Mouse (Mus musculus): ENCODE results near the gene Itsn1. TPM values are rescaled to one million over a fixed set of nuclear protein-coding genes. Genes with fewer than 3 reads are reported as not detected.

Itsn1 gene
- polyA plus RNA-seq, 1 experiment: 12.9 TPM

- Histone ChIP-seq H3K27me3 (ENCODE audit: control insufficient read depth, insufficient read depth, low read length) (peaks cover 4% of the 10 kb centered on the region; the same call in 1 of the 2 replicates), H3K4me1 (replicated peaks; ENCODE audit: control insufficient read depth, insufficient read depth, low read length) (peaks cover 8% of the 10 kb centered on the region), H3K4me3 (ENCODE audit: control insufficient read depth, insufficient read depth, low read length) (no peak overlapping the region), H3K36me3 (ENCODE audit: control insufficient read depth, insufficient read depth, low read length) (no peaks in the 10 kb centered on the region), H3K27ac (ENCODE audit: control insufficient read depth, insufficient read depth, low read length) (no peak overlapping the region)
- TF ChIP-seq CTCF (IDR thresholded peaks at IDR 0.05; ENCODE audit: borderline replicate concordance, control insufficient read depth, extremely low read depth, insufficient read depth, low read length, poor library complexity): no peak
- WGBS: 68% methylated on average over 7 of the region's 7 CpGs
- no peak for DNase-seq
These were observed 65.2 kb downstream of the Itsn1 start for GRCm38 (mm10) chr16:91794306-91794705.

DNA sequence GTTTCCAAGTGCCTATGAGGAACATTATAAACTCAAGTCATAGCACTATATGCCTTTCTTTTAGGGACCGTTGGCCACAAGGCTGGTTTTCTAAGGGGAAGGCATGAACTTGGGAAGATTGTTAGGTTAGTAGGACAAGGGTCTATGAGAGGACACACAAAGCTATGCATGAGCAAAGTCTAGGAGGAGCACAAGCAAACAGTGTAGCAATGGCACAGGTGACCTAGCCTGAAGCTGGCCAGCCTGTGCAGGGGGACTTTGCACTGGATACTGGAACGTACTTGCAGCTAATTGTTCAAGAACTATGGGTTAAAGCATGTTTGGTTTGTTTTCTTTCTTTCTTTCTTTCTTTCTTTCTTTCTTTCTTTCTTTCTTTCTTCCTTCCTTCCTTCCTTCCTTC lies 66.0 kb downstream of the Itsn1 start:
- H3K36me3 ChIP-seq (ENCODE audit: control insufficient read depth, insufficient read depth, low read length): no peaks in the 10 kb centered on the region
- H3K4me1 ChIP-seq (replicated peaks; ENCODE audit: control insufficient read depth, insufficient read depth, low read length): peaks cover 3% of the 10 kb centered on the region
- H3K27ac ChIP-seq (ENCODE audit: control insufficient read depth, insufficient read depth, low read length): no peak overlapping the region
- peaks cover 4% of the 10 kb centered on the region; the same call in 1 of the 2 replicates for H3K27me3 ChIP-seq (ENCODE audit: control insufficient read depth, insufficient read depth, low read length)
- WGBS: 73% methylated on average over 2 of the region's 2 CpGs
- no peak for TF ChIP-seq CTCF (IDR thresholded peaks at IDR 0.05; ENCODE audit: borderline replicate concordance, control insufficient read depth, extremely low read depth, insufficient read depth, low read length, poor library complexity)
- TF ChIP-seq POLR2A (IDR thresholded peaks at IDR 0.05; ENCODE audit: control insufficient read depth, extremely low read depth, insufficient read depth, low read length, poor library complexity): no peak
- no peak overlapping the region for H3K4me3 ChIP-seq (ENCODE audit: control insufficient read depth, insufficient read depth, low read length)
- DNase-seq: no peak

- 57% methylated on average over 9 of the region's 9 CpGs for WGBS
- no peaks in the 10 kb centered on the region for H3K36me3 ChIP-seq (ENCODE audit: control insufficient read depth, insufficient read depth, low read length)
- H3K4me1 ChIP-seq (replicated peaks; ENCODE audit: control insufficient read depth, insufficient read depth, low read length): no peaks in the 10 kb centered on the region
- TF ChIP-seq CTCF (IDR thresholded peaks at IDR 0.05; ENCODE audit: borderline replicate concordance, control insufficient read depth, extremely low read depth, insufficient read depth, low read length, poor library complexity) (no peak), POLR2A (IDR thresholded peaks at IDR 0.05; ENCODE audit: control insufficient read depth, extremely low read depth, insufficient read depth, low read length, poor library complexity) (no peak)
- peaks cover 4% of the 10 kb centered on the region; the same call in 1 of the 2 replicates for H3K27me3 ChIP-seq (ENCODE audit: control insufficient read depth, insufficient read depth, low read length)
- no peak overlapping the region for H3K27ac ChIP-seq (ENCODE audit: control insufficient read depth, insufficient read depth, low read length)
- no peak overlapping the region for H3K4me3 ChIP-seq (ENCODE audit: control insufficient read depth, insufficient read depth, low read length)
- DNase-seq: no peak
These were observed 66.5 kb downstream of the Itsn1 start for GRCm38 (mm10) chr16:91795606-91796005.

DNA sequence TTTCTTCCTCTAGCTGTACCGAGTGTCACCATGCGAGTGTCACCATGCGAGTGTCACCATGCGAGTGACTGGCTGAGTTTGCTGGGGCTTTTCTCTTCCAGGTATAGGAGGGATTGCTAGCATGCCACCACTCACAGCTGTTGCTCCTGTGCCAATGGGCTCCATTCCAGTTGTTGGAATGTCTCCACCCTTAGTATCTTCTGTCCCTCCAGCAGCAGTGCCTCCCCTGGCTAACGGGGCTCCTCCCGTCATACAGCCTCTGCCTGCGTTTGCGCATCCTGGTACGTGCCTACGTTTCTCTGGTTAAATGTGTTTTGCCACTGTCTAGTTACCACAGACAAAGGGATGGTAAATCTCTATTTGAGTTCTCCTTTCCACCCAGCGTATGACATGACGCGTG lies 72.3 kb downstream of the Itsn1 start:
- no peaks in the 10 kb centered on the region for H3K27me3 ChIP-seq (ENCODE audit: control insufficient read depth, insufficient read depth, low read length)
- WGBS: 93% methylated on average over 13 of the region's 13 CpGs
- no peaks in the 10 kb centered on the region for H3K4me1 ChIP-seq (replicated peaks; ENCODE audit: control insufficient read depth, insufficient read depth, low read length)
- TF ChIP-seq CTCF (IDR thresholded peaks at IDR 0.05; ENCODE audit: borderline replicate concordance, control insufficient read depth, extremely low read depth, insufficient read depth, low read length, poor library complexity): no peak
- no peak for TF ChIP-seq POLR2A (IDR thresholded peaks at IDR 0.05; ENCODE audit: control insufficient read depth, extremely low read depth, insufficient read depth, low read length, poor library complexity)
- H3K36me3 ChIP-seq (ENCODE audit: control insufficient read depth, insufficient read depth, low read length): no peaks in the 10 kb centered on the region
- DNase-seq: no peak
- H3K4me3 ChIP-seq (ENCODE audit: control insufficient read depth, insufficient read depth, low read length): no peak overlapping the region
- no peak overlapping the region for H3K27ac ChIP-seq (ENCODE audit: control insufficient read depth, insufficient read depth, low read length)

GRCm38 (mm10) chr16:91802461-91803062 lies 73.5 kb downstream of the Itsn1 start:
- no peak overlapping the region for H3K27ac ChIP-seq (ENCODE audit: control insufficient read depth, insufficient read depth, low read length)
- no peaks in the 10 kb centered on the region for H3K36me3 ChIP-seq (ENCODE audit: control insufficient read depth, insufficient read depth, low read length)
- no peak overlapping the region for H3K4me3 ChIP-seq (ENCODE audit: control insufficient read depth, insufficient read depth, low read length)
- no peaks in the 10 kb centered on the region for H3K27me3 ChIP-seq (ENCODE audit: control insufficient read depth, insufficient read depth, low read length)
- TF ChIP-seq POLR2A (IDR thresholded peaks at IDR 0.05; ENCODE audit: control insufficient read depth, extremely low read depth, insufficient read depth, low read length, poor library complexity) (no peak), CTCF (IDR thresholded peaks at IDR 0.05; ENCODE audit: borderline replicate concordance, control insufficient read depth, extremely low read depth, insufficient read depth, low read length, poor library complexity) (no peak)
- no peak for DNase-seq
- no peaks in the 10 kb centered on the region for H3K4me1 ChIP-seq (replicated peaks; ENCODE audit: control insufficient read depth, insufficient read depth, low read length)
- 89% methylated on average over 5 of the region's 5 CpGs for WGBS

DNA sequence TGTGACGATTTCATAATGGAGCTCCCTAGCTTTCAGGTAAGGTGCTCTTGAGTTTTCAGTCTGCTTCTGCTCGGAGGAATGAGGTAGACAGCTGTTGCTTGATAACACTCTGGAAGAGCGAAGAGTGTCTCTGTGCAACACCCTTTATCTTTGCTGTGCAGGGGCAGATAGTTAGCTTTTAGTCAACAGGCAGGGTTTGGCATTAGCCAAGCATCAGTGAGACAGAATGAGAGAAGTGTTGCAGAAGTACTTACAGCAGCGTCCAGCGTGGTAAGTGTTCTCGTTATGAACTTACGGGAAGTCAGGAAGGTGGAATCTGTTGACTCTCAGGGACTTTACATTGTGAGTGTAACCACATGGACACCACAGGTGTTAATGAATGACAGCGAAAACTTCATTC lies 75.3 kb downstream of the Itsn1 start:
- no peaks in the 10 kb centered on the region for H3K36me3 ChIP-seq (ENCODE audit: control insufficient read depth, insufficient read depth, low read length)
- no peaks in the 10 kb centered on the region for H3K4me1 ChIP-seq (replicated peaks; ENCODE audit: control insufficient read depth, insufficient read depth, low read length)
- no peaks in the 10 kb centered on the region for H3K27me3 ChIP-seq (ENCODE audit: control insufficient read depth, insufficient read depth, low read length)
- DNase-seq: no peak
- TF ChIP-seq CTCF (IDR thresholded peaks at IDR 0.05; ENCODE audit: borderline replicate concordance, control insufficient read depth, extremely low read depth, insufficient read depth, low read length, poor library complexity) (no peak), POLR2A (IDR thresholded peaks at IDR 0.05; ENCODE audit: control insufficient read depth, extremely low read depth, insufficient read depth, low read length, poor library complexity) (no peak)
- no peak overlapping the region for H3K27ac ChIP-seq (ENCODE audit: control insufficient read depth, insufficient read depth, low read length)
- H3K4me3 ChIP-seq (ENCODE audit: control insufficient read depth, insufficient read depth, low read length): no peak overlapping the region
- 95% methylated on average over 8 of the region's 8 CpGs for WGBS

DNA sequence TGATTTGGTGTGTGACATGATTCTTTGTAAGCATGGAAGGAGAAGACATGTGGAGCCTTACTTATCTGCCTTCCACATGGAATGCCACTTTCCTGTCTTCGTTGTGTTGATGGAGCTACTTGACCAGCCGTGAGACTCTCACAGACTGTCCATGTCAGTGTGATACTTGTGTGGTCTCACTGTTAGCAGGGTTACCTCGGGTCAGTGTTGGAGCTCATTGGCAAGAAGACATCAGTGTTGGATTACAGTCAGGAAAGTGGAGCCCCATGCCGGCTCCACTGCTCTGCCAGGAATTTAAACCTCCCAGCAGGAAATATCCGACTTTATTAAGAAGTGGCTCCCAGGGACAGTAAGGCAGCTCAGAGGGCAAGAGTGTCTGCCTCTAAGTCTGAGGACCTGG lies 75.8 kb downstream of the Itsn1 start:
- WGBS: 89% methylated on average over 5 of the region's 5 CpGs
- Histone ChIP-seq H3K27me3 (ENCODE audit: control insufficient read depth, insufficient read depth, low read length) (no peaks in the 10 kb centered on the region), H3K36me3 (ENCODE audit: control insufficient read depth, insufficient read depth, low read length) (no peaks in the 10 kb centered on the region), H3K4me1 (replicated peaks; ENCODE audit: control insufficient read depth, insufficient read depth, low read length) (no peaks in the 10 kb centered on the region), H3K27ac (ENCODE audit: control insufficient read depth, insufficient read depth, low read length) (no peak overlapping the region), H3K4me3 (ENCODE audit: control insufficient read depth, insufficient read depth, low read length) (no peak overlapping the region)
- TF ChIP-seq POLR2A (IDR thresholded peaks at IDR 0.05; ENCODE audit: control insufficient read depth, extremely low read depth, insufficient read depth, low read length, poor library complexity): no peak
- TF ChIP-seq CTCF (IDR thresholded peaks at IDR 0.05; ENCODE audit: borderline replicate concordance, control insufficient read depth, extremely low read depth, insufficient read depth, low read length, poor library complexity): no peak
- DNase-seq: no peak
